Mouse (Mus musculus): Measurements from ENCODE around the gene Wwox.

Gene Wwox

DNA sequence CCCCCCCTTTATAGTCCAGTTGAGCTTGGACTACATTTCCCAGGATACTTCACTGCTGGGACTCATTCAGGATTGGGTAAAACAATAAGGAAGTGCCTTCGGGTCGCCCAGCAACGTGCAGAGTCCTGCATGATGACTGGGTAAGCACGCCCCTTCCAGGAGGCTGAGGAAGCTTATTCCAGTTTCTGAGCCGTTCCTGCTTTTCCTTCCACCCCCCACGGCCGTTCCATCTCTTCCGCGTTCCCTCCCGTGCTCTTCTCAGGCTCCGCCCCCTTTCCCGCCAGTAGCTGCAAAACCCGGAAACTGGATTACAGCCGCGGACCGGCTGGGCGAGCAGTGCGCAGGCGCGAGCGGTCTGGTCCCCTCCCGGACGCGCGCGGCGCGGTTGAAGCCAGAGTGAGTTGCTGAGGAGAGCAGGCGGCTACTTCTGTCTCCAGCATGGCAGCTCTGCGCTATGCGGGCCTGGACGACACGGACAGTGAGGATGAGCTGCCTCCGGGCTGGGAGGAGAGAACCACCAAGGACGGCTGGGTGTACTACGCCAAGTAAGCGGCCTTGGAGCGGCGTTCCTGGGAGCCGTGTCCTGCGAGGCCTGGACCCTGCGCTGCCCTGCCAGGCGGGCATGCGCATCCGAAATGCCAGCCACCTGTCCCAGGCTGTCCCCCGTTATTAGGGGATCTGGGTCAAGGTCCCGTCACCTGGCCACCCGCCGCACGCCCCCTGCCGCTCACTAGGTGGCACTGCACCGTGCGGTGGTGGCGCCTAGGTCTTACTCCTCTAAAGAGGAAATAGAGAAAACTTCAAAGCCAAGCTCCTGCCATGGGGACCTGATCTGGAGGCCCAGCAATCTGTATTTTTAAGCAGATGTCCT is at the start of gene Wwox:
TSS of gene Wwox (plus strand) at position 322 of the 871 bp plus-strand sequence.
- ATAC-seq (ENCODE audit: low TSS enrichment): peak; percentile 97

DNA sequence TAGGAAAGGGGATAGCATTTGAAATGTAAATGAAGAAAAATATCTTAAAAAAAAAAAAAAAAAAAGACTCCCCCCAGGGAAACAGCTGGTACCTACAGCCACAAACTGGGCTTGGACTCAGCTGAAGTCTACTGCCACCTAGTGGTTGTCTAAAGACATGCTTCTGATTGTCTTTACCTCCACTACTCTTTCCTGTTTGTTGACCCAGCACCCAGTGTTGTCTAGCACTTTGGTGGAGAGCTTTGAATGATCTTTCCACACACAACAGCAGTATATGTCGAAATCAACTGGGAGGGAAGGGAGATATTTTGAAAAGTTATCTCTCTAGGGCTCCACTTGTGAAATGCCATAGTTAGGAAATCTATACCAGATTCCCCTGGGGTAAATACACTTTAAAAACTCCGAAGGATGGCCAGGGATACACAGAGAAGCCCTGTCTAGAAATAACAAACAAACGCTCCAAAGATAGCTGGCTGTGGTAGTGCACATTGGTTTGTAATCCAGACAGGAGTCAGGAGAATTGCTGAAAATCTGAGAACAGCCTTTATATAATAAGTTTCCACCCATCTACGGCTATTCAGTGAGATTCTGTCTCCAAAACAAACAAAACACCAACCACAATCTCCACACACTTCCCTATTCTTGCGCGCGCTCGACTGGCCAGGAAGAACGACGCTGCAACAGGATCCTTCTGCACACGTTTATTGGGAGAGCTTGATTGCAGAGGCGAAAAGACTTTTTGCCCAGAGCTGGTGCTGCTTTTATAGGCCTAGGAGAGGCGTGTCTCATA is 48.8 kb upstream of the Wwox start:
- ATAC-seq (ENCODE audit: low TSS enrichment): no peak; the same call in 1 of the 2 replicates

DNA sequence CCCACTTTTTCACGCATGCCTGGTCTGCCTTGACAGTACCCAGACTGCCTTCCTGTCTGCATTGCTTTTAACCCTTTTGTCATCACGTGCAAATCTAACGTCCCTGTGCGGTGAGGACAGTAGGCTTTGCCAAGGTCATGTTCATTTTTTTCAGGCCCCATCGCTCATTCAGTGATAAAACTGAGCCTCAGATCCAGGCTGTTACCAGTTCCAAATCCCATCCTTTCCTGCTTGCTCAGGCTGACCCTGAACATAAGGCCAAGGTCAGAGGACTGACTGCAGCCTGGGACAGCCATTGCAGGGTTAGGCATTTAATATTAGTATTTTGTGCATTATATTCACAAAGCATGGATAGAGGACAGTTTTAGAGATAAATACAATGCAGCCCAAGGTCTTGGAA is 41.1 kb upstream of the Wwox start:
- no peak for ATAC-seq (ENCODE audit: low TSS enrichment)

DNA sequence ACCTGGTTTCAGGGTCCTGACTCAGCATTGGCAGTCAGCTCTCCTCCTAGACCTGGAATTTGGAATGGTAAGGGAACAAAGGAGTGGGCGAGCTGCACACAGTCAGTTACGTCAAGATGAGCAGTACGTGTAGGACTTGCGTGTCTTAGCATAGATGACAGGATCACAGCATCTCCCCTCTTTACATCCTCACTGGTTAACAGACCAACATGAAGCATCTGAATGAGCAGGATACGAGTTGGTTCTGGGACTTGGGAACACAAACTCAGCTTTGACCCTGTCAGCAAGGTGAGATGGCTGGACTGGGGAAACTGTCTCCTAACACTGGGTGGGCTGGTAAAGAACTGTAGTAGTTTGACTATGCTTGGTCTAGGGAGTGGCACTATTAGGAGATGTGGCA is 40.2 kb upstream of the Wwox start:
- ATAC-seq (ENCODE audit: low TSS enrichment): no peak

DNA sequence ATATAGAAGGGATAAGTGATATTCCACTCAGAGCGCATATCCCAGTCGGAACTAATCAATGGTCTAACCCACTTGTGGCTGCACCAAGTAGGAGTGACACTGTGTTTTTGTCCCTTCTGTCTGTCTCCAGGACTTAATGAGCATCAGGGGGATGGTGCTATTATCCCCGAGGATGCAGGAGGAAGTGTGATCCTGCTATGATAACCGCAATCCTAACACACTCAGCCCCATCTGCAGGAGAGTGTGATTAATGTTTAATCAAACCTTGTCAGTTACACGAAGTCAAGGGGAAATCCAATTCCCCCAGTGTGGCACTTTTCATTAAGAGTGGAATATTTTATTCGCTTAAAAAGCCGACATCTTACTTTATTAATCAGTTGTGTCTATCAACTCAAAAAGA is 37.8 kb upstream of the Wwox start:
- ATAC-seq (ENCODE audit: low TSS enrichment): no peak

DNA sequence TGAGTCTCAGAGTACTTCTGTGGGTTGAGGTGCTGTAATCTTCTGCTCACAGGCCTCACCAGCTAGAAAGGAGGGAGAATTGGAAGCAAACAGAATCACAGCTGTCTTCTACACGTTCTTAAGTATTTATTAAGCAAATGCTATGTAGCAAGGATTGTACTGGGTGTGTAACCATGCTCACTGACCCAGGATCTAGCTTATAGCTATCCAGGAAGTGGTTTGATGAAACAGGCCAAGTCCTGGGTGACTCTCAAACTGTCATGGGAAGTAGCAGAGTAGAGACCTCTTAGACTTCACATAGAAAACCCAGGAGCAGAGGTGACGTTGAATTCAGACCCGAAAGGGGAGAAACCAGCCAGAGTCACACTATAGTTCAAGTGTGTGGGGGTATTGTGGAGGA is 28.0 kb upstream of the Wwox start:
- ATAC-seq (ENCODE audit: low TSS enrichment): no peak

DNA sequence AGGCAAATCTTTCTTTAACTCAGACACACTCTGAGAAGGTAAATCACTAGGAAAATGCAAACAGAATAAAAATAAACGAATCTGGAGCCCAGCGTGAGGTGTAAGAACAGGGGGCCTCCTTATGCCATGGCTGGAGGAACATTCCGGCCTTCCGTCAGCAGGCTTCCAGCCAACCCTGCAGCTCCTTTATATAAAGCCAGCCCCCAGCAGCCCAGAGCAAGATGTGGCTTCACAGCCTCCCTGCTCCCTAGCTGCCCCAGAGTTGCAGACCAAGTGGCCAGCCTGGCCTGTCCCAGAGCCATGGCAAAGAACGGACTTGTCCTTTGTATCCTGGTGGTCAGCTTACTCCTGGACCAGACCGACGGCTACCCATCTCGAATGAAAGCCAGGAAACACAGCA is 21.7 kb upstream of the Wwox start, which contains the start of gene Clec3a:
TSS of gene Clec3a (plus strand) at position 301 of the 400 bp plus-strand sequence.
- no peak for ATAC-seq (ENCODE audit: low TSS enrichment)

DNA sequence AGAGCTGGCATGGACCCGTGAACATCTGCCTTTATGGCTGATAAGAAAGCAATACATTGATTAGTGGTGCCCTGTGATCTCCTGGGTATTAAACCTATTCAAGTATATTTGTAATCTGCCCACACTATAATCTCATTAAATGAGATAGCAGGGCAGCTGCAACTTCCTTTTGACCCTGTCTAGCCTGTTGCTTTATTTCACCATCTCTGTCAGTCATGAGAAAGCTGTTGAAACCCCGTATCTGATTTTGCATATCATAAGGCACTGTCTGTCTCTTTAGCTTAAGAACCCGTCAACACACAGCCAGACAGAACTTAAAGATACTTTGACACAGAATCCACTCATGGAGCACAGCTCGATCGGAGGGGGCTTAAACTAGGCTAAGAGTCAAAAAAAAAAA is 21.0 kb upstream of the Wwox start:
- ATAC-seq (ENCODE audit: low TSS enrichment): no peak

DNA sequence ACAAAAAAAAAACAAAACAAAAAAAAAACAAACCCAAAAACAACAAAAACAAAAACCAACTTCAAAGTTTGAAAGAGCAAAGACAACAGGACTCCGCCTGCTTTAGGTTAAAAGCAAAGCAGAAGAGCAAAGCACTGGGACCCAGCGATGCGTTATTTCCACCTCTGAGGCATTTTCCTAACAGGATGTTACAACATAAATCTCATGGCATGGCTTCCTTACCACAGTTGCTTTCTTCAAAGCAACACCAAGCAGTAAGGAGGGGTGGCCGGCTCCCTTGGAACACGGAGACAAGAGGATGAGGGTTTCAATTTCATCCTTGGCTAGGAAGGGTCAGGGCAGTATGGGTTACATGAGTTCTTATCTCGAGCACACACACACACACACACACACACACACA is 20.6 kb upstream of the Wwox start:
- ATAC-seq (ENCODE audit: low TSS enrichment): no peak

DNA sequence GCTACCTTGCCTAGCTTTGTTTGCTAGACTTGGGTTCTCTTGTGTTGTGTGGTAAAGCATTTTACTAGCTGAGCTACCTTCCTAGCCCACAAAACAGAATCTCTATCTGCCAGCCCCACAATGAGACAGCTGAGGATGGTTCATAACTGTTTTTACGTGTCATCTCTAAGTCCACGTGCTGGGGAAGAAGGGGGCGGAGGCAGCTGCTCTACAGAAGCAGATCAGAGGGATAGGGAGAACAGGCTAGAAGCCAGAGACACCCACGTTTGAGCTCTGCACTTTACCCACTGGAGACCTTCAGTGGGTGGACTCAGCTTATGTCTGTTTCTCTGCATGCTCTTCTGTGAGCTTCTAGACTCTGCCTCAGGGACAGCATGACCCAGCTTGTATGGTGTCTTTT is 17.9 kb upstream of the Wwox start:
- ATAC-seq (ENCODE audit: low TSS enrichment): peak; percentile 92

DNA sequence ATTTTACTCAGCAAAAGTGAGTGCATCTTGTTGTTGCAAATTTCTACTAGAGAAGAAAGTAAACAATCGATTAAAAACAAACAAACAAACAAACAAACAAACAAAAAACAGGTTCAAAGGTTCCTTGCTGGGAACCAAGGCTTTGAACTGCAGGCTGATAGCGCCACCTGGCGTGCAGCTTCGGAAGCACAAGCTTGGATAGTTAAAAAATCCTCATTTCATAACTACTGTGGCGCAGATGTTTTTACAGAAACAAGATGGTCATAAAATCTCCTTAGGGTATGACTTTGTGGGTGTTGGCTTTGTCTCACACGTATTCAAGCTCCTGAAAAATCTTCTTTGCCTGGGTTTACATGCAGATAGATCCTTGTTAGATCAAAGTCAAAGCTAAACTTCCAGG is 1.2 kb upstream of the Wwox start:
- 0 out of 2 replicates have a peak, but pooled peaks have one; percentile 3 for ATAC-seq (ENCODE audit: low TSS enrichment)

DNA sequence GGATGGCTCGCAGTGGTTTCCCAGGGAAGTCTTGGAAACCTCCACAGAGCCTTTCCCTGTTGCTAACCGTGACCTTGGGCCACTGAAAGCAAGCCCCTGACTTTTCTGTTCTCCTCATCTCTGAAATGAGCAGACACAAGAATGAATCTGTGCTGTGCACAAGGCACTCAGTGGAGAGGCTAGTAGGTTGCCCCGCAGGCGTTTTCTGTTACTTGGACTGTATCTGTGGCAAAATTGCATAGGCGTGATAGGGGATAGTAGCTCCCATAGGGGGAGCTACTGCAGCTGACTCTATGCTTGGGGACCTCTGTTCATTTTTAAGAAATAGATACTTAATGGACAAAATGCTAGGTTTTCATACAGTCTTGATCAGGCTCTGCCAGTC is 742 bp downstream of the Wwox start:
- ATAC-seq (ENCODE audit: low TSS enrichment): 0 out of 2 replicates have a peak, but pooled peaks have one; percentile 2

DNA sequence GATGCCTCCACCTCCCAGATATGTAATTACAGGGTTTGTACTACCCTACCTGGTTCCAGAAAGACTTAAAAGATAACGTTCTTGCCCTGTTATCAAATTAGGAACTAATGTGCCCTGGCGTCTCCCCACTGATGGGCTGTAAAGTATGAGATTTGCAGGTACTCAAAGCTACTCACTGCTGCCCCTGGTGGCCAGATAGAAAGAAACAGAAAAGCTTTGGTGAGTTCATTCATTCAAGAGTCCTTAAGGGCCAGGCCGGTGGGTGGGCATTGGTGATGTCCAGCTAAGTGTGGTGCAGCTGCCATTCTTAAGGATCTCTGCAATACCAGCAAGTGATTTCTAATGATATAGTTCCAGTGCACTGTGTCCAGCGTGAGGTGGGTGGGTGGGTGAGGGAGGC is 2.2 kb downstream of the Wwox start:
- ATAC-seq (ENCODE audit: low TSS enrichment): no peak

DNA sequence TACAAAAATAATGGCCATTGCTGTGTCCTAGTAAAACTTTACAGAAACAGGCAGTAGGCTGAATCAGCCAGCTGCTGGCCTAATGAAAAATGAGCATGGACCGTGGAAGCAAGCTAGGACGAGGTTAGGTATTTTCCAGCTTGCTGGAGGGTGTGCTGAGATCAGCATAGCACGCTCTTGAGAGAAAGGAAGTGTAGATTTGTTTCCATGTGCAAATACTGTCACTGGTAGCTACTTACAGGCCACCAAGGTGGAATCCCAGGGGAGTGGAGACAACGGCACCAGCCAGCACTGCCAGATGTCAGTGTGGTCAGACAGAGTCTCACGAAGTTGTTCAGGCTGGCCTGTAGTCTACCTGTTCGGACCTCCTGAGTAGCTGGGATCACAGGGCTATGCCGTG is 7.4 kb downstream of the Wwox start:
- no peak for ATAC-seq (ENCODE audit: low TSS enrichment)

DNA sequence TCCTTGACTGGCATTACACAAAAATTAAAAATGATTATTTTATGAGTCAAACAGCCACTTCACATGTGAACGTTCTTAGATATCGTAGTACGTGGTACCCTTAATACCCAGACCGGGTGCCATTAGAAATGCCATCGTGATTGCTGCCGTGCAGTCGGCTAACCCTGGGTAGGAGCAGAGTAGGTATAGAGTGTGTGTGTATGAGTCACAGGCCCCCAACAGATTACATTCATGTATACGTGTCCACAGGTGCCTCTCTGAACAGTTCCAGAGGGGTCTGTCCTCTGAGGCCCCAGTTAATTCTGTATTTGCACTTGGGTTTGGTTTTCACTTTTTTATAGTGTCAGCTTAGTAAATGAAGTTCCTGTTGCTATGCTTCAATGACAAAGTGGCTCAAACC is 12.8 kb downstream of the Wwox start:
- no peak for ATAC-seq (ENCODE audit: low TSS enrichment)

DNA sequence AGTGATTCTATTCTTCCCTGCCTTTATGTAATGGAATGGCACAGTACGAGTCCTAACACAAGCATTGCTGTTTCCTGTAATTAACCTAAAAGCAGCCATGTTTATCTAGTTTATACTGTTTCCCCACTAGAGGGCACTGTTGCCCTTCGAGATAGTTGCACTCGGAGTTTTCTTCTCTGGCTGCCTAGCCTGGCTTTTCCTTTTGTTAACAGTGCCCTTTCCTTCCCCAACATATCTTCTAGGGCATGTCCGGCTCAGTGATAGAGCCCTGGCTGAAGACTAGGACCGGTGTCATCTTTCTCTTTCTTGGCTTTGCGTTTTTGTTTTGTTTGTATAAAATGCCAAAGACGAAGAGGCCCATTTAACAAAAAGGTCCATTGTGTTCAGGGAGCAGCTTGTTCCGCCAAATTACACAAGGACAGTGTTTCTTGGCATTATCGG is 13.3 kb downstream of the Wwox start:
- ATAC-seq (ENCODE audit: low TSS enrichment): peak; percentile 86

DNA sequence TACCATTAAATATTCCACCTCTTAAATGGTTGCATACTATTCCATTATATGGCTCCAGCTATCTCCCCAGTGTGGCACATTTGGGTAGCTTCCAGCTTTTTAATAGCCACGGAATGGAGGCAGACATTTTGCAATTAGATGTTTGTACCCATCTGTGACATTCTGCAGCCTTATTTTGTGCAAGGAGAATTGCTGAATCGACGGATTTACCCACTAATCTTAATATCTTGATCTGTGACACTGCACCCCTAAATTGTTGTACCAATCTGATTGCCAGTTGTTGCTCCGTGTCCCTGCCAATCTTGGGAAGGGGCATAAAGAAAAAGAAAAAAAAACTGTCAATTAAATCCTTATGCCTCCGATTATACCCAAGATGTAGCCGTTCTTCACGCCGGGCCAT is 15.8 kb downstream of the Wwox start:
- ATAC-seq (ENCODE audit: low TSS enrichment): no peak

DNA sequence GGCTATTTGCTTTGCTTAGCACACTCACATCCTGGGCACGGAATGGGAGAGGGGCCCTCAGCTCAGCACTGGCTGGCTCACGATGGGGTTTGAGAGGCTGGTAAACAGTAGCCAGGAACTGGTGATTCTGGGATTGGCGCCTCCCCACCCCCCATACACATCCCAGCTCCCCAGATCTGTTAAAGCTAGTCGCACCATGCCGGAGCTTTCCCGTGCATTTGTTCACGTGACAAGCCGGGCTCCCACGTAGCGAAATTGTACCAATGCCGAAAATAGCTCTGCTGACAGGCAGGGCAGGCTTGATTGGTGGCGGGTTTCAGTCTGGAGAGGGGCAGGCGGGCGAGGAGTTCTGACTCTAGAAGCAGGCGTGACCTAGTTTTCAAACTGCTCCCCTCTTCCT is 16.5 kb downstream of the Wwox start:
- peak; percentile 45 for ATAC-seq (ENCODE audit: low TSS enrichment)

DNA sequence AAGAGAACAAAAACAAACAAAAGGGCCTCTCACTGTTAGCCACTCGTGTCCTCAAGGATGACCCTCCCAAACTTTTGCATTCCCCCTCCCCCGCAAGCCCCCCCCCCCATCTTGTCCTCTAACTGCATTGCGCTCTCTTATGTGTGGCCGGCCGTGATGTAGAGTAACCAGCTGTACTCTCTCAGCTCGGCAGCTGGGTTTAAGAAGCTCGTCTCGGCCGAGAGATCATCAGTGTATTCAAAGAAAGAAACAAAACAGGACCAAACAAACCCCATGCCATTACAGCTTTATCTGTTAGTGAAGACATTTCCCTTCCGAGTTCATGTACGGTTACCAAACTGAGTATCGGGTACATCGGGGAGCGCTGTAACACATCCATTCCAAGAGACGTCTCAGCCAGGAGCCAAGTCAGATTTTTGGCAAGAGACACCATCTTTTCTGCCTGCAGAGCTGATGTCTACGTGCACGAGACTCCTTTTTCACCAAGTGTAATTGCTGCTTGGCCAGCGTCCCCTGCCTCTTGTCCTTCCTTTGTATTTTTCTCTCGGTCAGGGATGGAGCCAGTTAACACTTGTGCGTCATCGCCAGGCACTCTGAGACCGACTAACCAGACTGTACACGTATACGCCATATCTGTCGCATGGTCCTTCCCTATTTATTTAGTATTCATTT is 18.8 kb downstream of the Wwox start:
- no peak for ATAC-seq (ENCODE audit: low TSS enrichment)

DNA sequence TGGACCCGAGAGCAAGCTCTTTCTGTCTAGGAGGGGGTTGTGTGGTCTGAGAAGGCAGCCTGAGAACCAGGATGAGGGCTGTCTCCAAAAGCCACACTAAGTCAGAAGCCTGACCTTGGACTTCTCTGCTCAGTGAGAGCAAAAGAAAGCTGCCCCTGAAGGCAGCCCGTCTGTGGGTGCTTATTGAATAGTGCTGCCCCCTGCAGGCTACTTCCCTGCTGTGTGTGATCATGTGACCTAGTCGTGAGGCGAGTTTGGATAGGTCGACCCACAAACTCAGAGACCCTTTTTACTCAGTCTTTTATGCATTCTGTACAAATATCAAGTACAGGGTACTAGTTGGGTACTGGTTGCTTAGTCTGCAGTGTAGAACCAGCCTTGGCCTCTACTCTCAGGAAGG is 21.1 kb downstream of the Wwox start:
- no peak for ATAC-seq (ENCODE audit: low TSS enrichment)

DNA sequence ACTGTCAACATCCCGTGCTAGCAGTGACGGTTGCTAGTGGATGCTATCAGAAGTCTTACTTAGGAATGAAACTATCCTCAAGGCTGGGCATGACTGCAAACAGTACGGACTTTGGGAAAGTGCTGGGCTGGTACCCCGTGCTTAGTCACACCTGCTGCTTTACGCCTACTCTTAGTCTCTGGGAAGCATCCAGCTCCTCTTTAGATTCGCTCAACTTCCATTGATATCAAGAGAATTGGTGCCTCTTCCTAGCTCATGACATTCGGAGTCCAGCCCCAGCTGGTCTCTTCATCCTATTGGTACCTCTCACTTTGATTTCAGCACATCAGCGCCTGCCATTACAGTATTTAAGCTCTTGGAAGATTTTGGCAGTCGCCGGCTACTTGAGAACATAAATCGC is 23.1 kb downstream of the Wwox start:
- ATAC-seq (ENCODE audit: low TSS enrichment): peak; percentile 88

DNA sequence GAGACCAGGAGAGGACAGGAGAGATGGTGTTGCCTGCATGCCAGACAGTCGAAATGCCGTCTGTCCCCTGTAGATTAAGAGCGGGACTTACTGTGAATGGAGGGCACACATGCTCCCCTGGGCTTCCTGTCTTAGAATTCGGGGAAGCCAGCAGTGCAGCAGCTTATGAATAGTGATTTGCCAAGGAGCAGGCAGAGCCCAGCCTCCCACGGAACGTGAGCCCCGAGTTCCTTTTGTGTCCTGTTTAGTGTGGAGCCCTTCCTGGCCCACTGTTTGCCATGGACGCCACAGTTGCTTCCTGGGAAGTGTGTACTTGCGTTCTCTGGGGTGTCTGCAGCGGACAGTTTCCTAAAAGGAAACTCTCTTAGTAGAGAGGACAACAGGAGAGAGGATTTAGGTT is 23.9 kb downstream of the Wwox start:
- peak; percentile 7; the same call in 1 of the 2 replicates for ATAC-seq (ENCODE audit: low TSS enrichment)

Data from frontal cortex, adult (tissue).